Mouse (Mus musculus) liver, postnatal 0 days (tissue): ENCODE results near the gene Hal. TPM values are rescaled to one million over a fixed set of nuclear protein-coding genes. Genes with fewer than 3 reads are reported as not detected.

Experiments
- ATAC-seq: fragments of 200-750 bp; cut with Nextera tagmentation; 2 replicates; pipeline ENCODE4 v1.8.0; 2017; ENCODE audit warnings: mild to moderate bottlenecking, moderate library complexity
- DNase-seq: peaks from one replicate; pipeline ENCODE4 v3.0.0-alpha.2; 2016
- H3K27ac ChIP-seq: fragments of 300-500 bp; sonication (generic); 2 replicates; pipeline ENCODE4 v1.5.1; 2014; ENCODE audit warnings: antibody characterized with exemption, moderate library complexity, mild to moderate bottlenecking, low read depth
- H3K27me3 ChIP-seq: fragments of 300-500 bp; sonication (generic); 2 replicates; pipeline ENCODE4 v1.6.1; 2014; ENCODE audit warnings: low read length, control low read depth, mixed read lengths; ENCODE audit not compliant: insufficient read depth
- H3K36me3 ChIP-seq: fragments of 300-500 bp; sonication (generic); replicated peaks from 2 replicates; pipeline ENCODE4 v1.6.1; 2014; ENCODE audit warnings: mild to moderate bottlenecking, control low read depth, low read length, moderate library complexity, mixed read lengths; ENCODE audit not compliant: insufficient read depth
- H3K4me1 ChIP-seq: fragments of 300-500 bp; sonication (generic); 2 replicates; pipeline ENCODE4 v1.6.1; 2014; ENCODE audit warnings: antibody characterized with exemption, mild to moderate bottlenecking, control low read depth; ENCODE audit not compliant: insufficient read depth
- H3K4me2 ChIP-seq: fragments of 300-500 bp; sonication (generic); 2 replicates; pipeline ENCODE4 v1.6.1; 2014; ENCODE audit warnings: low read depth, mild to moderate bottlenecking, low read length, moderate library complexity, mixed read lengths
- H3K4me3 ChIP-seq: fragments of 300-500 bp; sonication (generic); 2 replicates; pipeline ENCODE4 v1.5.1; 2014; ENCODE audit warnings: low read depth, low read length
- H3K9ac ChIP-seq: fragments of 300-500 bp; sonication (generic); replicated peaks from 2 replicates; pipeline ENCODE4 v1.6.1; 2014; ENCODE audit warnings: mild to moderate bottlenecking, moderate library complexity
- H3K9me3 ChIP-seq: fragments of 300-500 bp; sonication (generic); 2 replicates; pipeline ENCODE4 v1.6.1; 2016; ENCODE audit warnings: mild to moderate bottlenecking, control low read depth, low read length, mixed read lengths
- CTCF ChIP-seq: sonication (generic); IDR thresholded peaks from 2 replicates; pipeline ENCODE4 v1.5.1; 2016; ENCODE audit warnings: antibody characterized with exemption, low read depth
- EP300 ChIP-seq: IDR thresholded peaks from 2 replicates; pipeline ENCODE4 v1.6.1; 2016; ENCODE audit warnings: antibody characterized with exemption, low read depth, mild to moderate bottlenecking
- WGBS: fragments of 180-500 bp; shearing (Covaris S2); extraction: QIAGEN DNeasy Blood & Tissue Kit; methylation state at CpG from one replicate; pipeline ENCODE4 v1.1.7; 2014; ENCODE audit not compliant: insufficient replicate concordance; 5-methylcytosine and 5-hydroxymethylcytosine counted together
- polyA plus RNA-seq: library from polyadenylated mRNA; unstranded; fragments of >200 nt; fragmentation: Nextera tagmentation; extraction: Ambion mirVana; gene quantifications from 2 replicates; pipeline ENCODE4 v1.2.1, GENCODE M21; 2015

Hal gene
- polyA plus RNA-seq, 1 experiment from 2014 or later, result 30.0 TPM

GRCm38 (mm10) chr10:93460106-93460505 is 28.5 kb upstream of the Hal start:
- no peak overlapping the region for H3K4me3 ChIP-seq
- WGBS, result 83% methylated on average over 11 of the region's 11 CpGs
- H3K36me3 ChIP-seq, result peaks cover 51% of the 10 kb centered on the region
- H3K4me1 ChIP-seq, result peaks cover 10% of the 10 kb centered on the region
- DNase-seq, result no peak
- no peaks in the 10 kb centered on the region for H3K9me3 ChIP-seq
- H3K27ac ChIP-seq, result no peak overlapping the region
- H3K27me3 ChIP-seq, result no peaks in the 10 kb centered on the region
- no peak overlapping the region for H3K9ac ChIP-seq
- ATAC-seq, result no peak
- no peak overlapping the region for H3K4me2 ChIP-seq
- TF ChIP-seq CTCF, result no peak

- Histone ChIP-seq H3K27me3 (no peaks in the 10 kb centered on the region), H3K27ac (no peak overlapping the region), H3K9ac (no peak overlapping the region), H3K4me3 (no peak overlapping the region), H3K4me2 (no peak overlapping the region), H3K36me3 (peaks cover 77% of the 10 kb centered on the region), H3K4me1 (no peaks in the 10 kb centered on the region; the same call in 1 of the 2 replicates), H3K9me3 (no peaks in the 10 kb centered on the region)
- 86% methylated on average over 7 of the region's 7 CpGs for WGBS
- TF ChIP-seq CTCF (no peak), EP300 (no peak)
- no peak for ATAC-seq
- no peak for DNase-seq
These were observed 25.7 kb upstream of the Hal start for GRCm38 (mm10) chr10:93462692-93463382.

GRCm38 (mm10) chr10:93463611-93464010 is 25.0 kb upstream of the Hal start:
- Histone ChIP-seq H3K27ac (no peak overlapping the region), H3K4me3 (no peak overlapping the region), H3K27me3 (no peaks in the 10 kb centered on the region), H3K4me1 (no peaks in the 10 kb centered on the region), H3K4me2 (no peak overlapping the region), H3K9me3 (no peaks in the 10 kb centered on the region), H3K9ac (no peak overlapping the region), H3K36me3 (peaks cover 79% of the 10 kb centered on the region)
- TF ChIP-seq EP300 (no peak), CTCF (no peak)
- DNase-seq, result no peak
- no peak for ATAC-seq
- 79% methylated on average over 13 of the region's 13 CpGs for WGBS

GRCm38 (mm10) chr10:93467259-93467658 is 21.3 kb upstream of the Hal start:
- H3K27ac ChIP-seq, result no peak overlapping the region
- H3K9ac ChIP-seq, result no peak overlapping the region
- ATAC-seq, result no peak
- peaks cover 84% of the 10 kb centered on the region for H3K36me3 ChIP-seq
- H3K27me3 ChIP-seq, result no peaks in the 10 kb centered on the region
- WGBS, result 68% methylated on average over 4 of the region's 4 CpGs
- no peaks in the 10 kb centered on the region for H3K4me1 ChIP-seq
- TF ChIP-seq EP300 (no peak), CTCF (no peak)
- DNase-seq, result no peak
- no peaks in the 10 kb centered on the region for H3K9me3 ChIP-seq
- H3K4me2 ChIP-seq, result no peak overlapping the region
- H3K4me3 ChIP-seq, result no peak overlapping the region

GRCm38 (mm10) chr10:93467791-93468190 is 20.8 kb upstream of the Hal start:
- Histone ChIP-seq H3K4me1 (no peaks in the 10 kb centered on the region), H3K9ac (no peak overlapping the region), H3K4me3 (no peak overlapping the region), H3K36me3 (peaks cover 84% of the 10 kb centered on the region), H3K4me2 (no peak overlapping the region), H3K27me3 (no peaks in the 10 kb centered on the region), H3K9me3 (no peaks in the 10 kb centered on the region), H3K27ac (no peak overlapping the region)
- TF ChIP-seq CTCF (no peak), EP300 (no peak)
- no peak for DNase-seq
- 92% methylated on average over 3 of the region's 3 CpGs for WGBS
- ATAC-seq, result no peak

- Histone ChIP-seq H3K4me2 (no peak overlapping the region), H3K9ac (no peak overlapping the region), H3K27ac (no peak overlapping the region), H3K4me1 (no peaks in the 10 kb centered on the region), H3K9me3 (no peaks in the 10 kb centered on the region), H3K4me3 (no peak overlapping the region), H3K36me3 (peaks cover 83% of the 10 kb centered on the region), H3K27me3 (no peaks in the 10 kb centered on the region)
- DNase-seq, result peak; percentile 88
- peak; percentile 56 for ATAC-seq
- TF ChIP-seq EP300, result no peak
- TF ChIP-seq CTCF, result peak; percentile 96
- 48% methylated on average over 11 of the region's 11 CpGs for WGBS
These were observed 17.2 kb upstream of the Hal start for GRCm38 (mm10) chr10:93471415-93471814.

GRCm38 (mm10) chr10:93484511-93484910 is 4.1 kb upstream of the Hal start:
- 85% methylated on average over 8 of the region's 8 CpGs for WGBS

More at GRCm38 (mm10) chr10:93484511-93484910, 4.1 kb upstream of the Hal start:
- H3K27me3 ChIP-seq, result no peaks in the 10 kb centered on the region
- no peak overlapping the region for H3K4me3 ChIP-seq
- no peak overlapping the region for H3K27ac ChIP-seq
- no peaks in the 10 kb centered on the region for H3K9me3 ChIP-seq
- H3K4me1 ChIP-seq, result peaks cover 13% of the 10 kb centered on the region; the same call in 1 of the 2 replicates
- ATAC-seq, result no peak
- TF ChIP-seq EP300, result no peak
- TF ChIP-seq CTCF, result no peak
- DNase-seq, result no peak
- no peak overlapping the region for H3K4me2 ChIP-seq
- no peak overlapping the region for H3K9ac ChIP-seq
- H3K36me3 ChIP-seq, result peaks cover 49% of the 10 kb centered on the region
